Mouse (Mus musculus): Measurements from ENCODE around the gene Ppox.

Gene Ppox

DNA sequence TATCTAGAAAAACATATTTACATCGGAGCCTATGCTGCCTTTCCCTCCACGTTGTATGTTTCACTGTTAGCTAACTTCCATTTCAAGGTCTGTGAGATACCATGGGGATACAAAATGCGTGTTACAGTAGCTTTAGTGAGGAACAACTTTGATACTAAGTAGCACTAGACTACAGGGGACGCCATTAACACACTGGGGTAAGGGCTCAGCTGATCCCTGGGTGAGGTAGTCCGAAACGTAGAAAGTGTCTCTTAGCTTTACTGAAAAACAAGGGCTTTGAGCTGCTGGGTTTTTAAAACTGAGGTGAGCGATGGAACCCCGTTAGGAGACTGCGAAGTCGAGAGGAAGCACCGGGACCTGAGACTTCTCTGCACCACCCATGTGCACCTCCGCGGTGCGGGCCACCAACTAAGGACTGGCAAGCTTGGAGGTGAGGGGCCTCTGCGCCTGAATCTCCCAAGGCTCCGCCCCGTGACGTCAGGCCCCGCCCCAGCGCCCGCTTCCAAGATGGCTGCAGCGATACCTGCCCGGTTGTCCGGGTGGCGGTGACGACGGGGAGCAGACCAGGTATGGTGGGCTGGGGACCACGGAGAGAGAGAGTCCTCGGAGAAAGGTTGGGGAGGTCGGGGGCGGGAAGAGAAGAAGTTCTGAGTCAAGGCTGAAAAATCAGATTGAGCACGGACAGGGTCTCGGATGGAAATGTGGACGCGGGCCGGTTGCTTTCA is 11.0 kb downstream of the Ppox start, which contains the start of gene B4galt3:
Gene B4galt3 (plus strand): TSS at position 481 of the 725 bp plus-strand sequence.
- in situ Hi-C loops (cut with MboI, MseI), result loop anchor here in 1 of 2 experiments (25.0 kb wide), 1 partner anchor 383 kb away; the partner anchor contains the start of genes Dusp12 and Gm26620

DNA sequence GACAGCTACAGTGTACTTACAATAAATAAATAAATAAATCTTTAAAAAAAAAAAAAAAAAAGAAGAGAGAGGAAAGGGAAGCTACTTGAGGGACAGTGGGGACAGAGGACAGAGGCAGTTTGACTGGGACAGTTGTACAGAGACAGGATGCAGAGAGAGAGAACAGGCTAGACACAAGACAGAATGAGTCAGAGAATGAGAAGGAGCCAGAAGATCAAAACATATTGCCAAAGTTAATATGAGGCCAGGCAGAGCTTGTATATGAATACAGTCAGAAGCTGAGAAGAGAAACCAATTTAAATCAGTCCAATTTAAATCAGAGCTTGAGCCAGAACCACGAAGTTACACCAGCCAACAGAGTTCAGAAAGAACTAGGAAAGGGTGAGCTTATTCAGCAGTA is 12.6 kb downstream of the Ppox start:
- in situ Hi-C loops (cut with MboI, MseI), result loop anchor here in 1 of 2 experiments (25.0 kb wide), 1 partner anchor 381 kb away; the partner anchor contains the start of genes Dusp12 and Gm26620

DNA sequence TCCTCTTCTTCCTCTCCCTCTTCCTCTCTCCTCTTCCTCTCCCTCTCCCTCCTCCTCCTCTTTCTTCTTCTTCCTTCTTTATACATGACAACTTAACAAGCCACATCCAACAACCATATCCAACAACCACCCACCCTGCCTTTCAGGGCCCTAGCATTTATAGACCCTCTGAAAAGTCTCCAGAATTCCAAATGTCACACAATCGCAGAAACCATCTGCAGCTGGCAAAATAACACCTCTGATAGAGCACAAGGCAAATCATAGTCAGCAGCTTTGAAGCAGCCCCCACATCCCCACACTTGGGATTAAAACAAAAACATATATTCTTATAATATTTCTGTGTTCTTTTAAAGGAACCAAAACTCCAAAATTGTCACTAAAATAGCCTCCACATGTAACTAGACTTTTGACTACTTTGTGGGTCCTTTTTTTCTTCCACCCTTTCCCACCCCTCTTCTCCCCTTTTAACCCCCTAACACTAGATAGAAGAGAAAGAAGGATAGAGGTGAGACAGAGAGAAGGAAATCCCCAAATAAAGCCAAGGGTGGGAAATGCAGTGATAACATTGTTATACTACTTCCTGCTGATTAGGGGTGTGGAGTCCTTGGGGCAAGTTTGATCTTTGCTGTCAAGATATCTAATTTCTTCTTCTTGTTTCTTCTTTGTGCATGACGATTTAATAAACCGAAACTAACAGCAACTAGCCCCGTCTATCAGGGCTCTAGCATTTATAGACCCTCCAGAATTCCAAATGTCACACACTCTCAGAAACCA is 14.8 kb downstream of the Ppox start:
- in situ Hi-C loops (cut with MboI, MseI), result loop anchor here in 1 of 2 experiments (25.0 kb wide), 1 partner anchor 379 kb away; the partner anchor contains the start of genes Dusp12 and Gm26620

DNA sequence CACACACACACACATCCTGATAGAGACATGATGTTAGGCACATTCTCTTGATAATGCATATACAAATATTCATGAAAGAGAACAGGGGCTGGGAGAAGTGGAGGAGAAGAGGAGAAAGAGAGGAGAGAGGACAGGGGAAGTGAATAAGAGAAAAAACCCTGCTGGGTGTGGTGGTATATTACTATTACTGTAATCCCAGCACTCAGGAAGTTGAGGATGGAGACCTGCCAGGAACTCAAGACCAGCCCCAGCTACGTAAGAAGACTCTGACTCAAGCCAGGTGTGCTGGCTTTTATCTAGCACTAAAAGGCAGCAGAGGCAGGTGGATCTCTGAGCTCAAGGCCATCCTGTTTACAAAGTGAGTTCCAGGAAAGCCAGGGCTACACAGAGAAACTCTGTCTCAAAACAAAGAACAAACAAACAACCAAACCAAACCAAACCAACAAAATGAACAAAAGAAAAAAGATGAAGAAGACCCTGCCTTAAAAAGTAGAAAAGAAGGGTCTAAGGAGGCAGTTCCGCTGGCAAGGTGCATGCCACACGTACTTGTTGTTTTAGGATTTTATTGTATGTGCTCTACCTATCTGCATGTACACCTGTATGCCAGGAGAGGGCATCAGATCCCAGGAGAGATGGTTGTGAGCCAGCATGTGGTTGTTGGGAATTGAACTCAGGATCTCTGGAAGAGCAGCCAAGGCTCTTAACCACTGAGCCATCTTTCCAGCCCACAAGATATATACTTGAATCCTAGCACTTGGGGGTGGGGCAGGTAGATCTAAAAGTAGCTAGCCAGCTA is 17.1 kb downstream of the Ppox start:
- in situ Hi-C loops (cut with MboI, MseI), result loop anchor here in 1 of 2 experiments (25.0 kb wide), 1 partner anchor 377 kb away; the partner anchor contains the start of genes Dusp12 and Gm26620

DNA sequence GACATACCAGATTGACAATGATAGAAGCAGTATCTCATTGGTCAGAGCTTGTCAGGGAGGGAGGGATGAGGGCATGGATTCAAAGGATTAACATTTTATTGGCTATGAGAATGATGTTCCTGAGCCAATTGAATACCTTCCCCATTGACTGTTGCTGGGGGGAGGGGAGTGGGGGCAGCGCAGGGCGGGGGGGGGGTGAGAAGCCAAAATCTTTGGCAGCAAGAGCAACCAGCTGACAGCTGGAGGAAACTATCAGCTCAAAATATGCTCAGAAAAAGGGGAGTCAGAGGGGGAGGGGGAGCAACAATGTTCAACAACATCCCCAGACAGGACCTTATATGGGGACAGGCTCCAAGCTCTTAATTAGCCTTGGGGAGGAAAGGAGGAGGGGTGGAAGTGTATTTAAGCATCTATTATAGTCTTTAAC is 17.8 kb downstream of the Ppox start:
- in situ Hi-C loops (cut with MboI, MseI), result loop anchor here in 1 of 2 experiments (25.0 kb wide), 1 partner anchor 376 kb away; the partner anchor contains the start of genes Dusp12 and Gm26620

DNA sequence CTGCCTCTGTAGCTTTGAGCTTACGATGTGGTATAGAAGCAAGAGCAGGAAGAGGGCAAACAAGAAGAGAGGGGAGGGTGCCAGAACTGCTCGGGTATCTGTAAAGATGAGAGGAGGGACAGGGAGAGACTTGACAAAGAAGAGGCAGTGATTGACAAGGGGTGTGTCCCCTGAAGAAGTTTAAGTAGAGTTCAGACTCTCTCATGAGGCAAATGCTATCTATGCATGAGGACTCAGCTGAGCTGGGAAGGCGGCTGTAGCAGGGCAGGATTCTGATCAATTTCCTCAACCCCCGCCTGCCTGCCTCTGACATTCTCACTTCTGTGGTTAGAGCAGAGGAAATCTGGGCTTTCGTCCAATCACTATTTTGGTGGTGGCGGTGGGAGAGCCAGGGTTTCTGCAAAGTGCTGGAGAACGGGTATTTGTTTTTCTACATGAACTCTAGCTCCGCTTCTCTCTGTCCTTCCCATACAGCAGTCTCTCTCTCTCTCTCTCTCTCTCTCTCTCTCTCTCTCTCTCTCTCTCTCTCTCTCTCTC is 18.3 kb downstream of the Ppox start:
- in situ Hi-C loops (cut with MboI, MseI), result loop anchor here in 1 of 2 experiments (25.0 kb wide), 1 partner anchor 375 kb away; the partner anchor contains the start of genes Dusp12 and Gm26620

DNA sequence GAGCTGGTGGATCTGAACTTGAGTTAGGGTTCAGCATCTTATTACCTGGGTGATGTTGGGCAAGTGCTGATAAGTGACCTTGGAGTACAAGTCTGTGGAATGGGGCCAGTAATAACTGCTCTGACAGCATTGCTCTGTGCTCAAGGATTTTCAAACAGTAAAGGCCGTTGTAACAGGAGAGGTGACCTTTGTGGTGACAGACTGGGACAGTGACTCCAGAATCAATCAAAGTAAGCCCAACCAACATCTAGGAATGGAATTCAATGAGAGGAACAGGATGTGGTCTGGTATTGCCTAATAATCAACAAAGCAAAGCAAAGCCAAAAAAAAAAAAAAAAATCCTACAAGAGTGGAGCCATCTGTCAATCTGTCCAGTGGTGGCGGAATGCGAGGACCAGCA is 20.7 kb downstream of the Ppox start:
- in situ Hi-C loops (cut with MboI, MseI), result loop anchor here in 1 of 2 experiments (25.0 kb wide), 1 partner anchor 373 kb away; the partner anchor contains the start of genes Dusp12 and Gm26620

DNA sequence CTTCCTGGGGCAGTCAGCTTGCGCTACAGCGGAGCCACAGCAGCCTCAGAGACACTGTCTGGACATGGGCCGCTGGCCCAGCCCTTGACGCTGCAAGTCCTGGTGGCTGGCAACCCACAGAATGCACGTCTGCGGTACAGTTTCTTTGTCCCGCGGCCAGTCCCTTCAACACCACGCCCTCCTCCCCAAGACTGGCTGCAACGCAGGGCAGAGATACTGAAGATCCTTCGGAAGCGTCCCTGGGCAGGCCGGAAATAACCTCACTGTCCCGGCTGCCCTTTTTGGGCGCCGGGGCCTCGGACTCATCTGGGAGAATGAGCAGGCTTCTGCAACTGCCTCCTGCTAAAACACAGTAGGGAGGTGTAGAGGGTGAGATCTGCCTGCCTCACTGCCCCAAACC is 22.1 kb downstream of the Ppox start:
- in situ Hi-C loops (cut with MboI, MseI), result loop anchor here in 1 of 2 experiments (10.0 to 25.0 kb wide), 2 partner anchors 144 to 372 kb away; partner anchors contain the start of genes Cfap126, Dusp12 and Gm26620

DNA sequence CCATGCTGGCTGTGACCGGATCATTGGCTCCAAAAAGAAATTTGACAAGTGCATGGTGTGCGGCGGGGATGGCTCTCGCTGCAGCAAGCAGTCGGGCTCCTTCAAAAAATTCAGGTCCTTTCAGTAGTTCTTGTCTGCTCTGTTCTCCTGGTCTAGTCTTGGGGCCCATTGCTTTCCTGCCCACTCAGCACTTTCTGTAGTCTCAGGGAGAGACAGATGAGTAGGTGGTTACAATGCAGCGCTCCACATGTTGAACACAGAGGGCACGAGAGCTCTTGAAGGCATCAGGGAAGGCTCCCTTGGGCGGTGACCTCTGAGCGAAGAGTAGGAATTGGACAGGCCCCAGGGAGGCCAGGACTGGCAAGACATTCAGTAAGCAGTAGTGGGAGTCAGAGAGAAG is 23.2 kb downstream of the Ppox start:
- in situ Hi-C loops (cut with MboI, MseI), result loop anchor here in 1 of 2 experiments (10.0 to 25.0 kb wide), 2 partner anchors 143 to 370 kb away; partner anchors contain the start of genes Cfap126, Dusp12 and Gm26620

DNA sequence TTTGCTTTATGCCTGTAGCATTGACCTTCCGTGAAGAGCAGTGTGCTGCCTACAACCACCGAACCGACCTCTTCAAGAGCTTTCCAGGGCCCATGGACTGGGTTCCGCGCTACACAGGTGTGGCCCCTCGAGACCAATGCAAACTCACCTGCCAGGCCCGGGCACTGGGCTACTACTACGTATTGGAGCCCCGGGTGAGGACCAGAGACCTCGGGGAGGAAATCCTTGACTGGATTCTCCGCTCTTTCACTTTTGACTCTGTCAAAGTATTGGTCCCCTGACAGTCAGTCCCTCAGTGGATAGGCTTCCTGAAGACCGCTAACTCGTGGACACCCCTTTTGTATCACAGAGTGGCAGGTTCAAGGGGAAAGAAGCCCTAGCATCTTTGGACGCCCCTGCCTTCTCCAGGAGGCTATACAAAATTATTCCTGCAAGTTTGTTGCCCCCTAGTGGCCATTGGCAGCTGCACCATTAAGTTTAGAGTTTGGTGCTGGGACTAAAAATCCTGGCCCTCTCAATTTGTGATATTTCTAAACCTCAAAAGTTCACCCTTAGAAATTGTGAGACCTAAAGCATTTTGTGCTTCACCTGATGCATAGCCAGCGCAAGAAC is 23.9 kb downstream of the Ppox start:
- in situ Hi-C loops (cut with MboI, MseI), result loop anchor here in 1 of 2 experiments (10.0 to 25.0 kb wide), 2 partner anchors 142 to 370 kb away; partner anchors contain the start of genes Cfap126, Dusp12 and Gm26620

DNA sequence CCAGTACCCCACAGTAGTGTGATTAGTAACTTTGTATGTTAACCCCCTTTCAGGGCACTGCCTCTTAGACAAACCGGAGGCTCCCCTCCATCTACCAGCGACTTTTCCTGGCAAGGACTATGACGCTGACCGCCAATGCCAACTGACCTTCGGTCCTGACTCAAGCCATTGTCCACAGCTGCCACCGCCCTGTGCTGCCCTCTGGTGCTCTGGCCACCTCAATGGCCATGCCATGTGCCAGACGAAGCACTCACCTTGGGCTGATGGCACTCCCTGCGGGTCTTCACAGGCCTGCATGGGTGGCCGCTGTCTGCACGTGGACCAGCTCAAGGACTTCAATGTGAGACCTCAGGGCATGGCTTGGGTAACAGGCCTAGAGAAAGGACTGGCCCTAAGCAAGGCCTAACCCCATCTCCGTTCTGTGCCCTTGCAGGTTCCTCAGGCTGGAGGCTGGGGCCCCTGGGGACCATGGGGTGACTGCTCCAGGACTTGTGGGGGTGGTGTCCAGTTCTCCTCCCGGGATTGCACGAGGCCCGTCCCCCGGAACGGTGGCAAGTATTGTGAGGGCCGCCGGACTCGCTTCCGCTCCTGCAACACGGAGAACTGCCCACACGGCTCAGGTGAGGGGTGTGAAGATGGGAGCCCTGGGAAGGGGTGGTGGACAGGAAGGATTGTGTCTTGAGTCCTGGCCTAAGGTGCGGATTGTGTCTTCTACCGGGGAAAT is 24.7 kb downstream of the Ppox start:
- in situ Hi-C loops (cut with MboI, MseI), result loop anchor here in 1 of 2 experiments (10.0 to 25.0 kb wide), 2 partner anchors 141 to 369 kb away; partner anchors contain the start of genes Cfap126, Dusp12 and Gm26620

DNA sequence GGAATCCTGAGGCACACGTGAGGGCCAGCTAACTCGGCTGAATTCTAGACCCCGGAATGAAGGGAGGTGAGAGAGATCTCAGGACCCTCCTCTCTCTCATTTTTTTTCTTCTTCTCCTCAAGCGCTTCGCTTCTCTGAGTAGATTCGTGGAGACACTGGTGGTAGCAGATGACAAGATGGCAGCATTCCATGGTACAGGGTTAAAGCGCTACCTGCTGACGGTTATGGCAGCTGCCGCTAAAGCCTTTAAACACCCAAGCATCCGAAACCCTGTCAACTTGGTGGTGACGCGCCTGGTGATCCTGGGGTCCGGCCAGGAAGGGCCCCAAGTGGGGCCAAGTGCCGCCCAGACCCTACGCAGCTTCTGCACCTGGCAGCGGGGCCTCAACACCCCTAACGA is 28.6 kb downstream of the Ppox start:
- in situ Hi-C loops (cut with MboI, MseI), result loop anchor here in 1 of 2 experiments (10.0 to 25.0 kb wide), 2 partner anchors 138 to 365 kb away; partner anchors contain the start of genes Cfap126, Dusp12 and Gm26620

DNA sequence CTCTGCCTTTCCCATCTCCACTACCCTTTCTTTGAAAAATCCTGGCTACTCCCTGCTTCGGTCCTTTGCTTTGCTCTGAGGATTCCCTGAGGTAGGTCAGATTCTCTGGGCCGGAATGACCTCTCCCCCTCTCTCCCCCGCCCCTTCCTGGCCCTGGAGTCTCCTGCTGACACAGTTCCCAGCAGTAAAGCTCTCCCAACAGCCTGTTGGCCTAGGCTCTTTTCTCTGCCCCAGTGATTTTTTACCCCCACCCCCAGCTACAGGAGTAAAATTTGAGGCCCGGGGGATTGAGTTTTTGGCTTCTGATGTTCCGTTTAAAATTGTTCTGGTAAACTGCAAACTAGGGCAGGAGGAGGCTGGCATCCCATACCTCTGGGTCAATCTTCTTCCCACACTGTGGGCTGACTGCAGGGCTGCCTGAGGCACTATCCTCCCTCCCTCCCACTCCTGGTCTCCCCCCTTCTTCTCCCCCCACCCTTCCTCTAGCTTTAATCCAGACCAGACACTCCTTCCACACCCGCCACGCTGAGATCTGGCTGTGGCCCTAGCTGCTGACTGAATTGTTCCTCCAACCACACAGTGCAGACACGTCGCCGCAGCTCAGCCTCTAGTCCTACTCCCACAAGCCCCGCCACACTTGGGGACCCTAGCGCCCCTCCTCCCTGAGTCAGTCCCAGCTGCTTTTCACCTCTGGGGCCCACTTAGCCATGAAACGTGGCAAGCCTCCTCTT is 29.2 kb downstream of the Ppox start:
- in situ Hi-C loops (cut with MboI, MseI), result loop anchor here in 1 of 2 experiments (10.0 to 25.0 kb wide), 2 partner anchors 137 to 364 kb away; partner anchors contain the start of genes Cfap126, Dusp12 and Gm26620

DNA sequence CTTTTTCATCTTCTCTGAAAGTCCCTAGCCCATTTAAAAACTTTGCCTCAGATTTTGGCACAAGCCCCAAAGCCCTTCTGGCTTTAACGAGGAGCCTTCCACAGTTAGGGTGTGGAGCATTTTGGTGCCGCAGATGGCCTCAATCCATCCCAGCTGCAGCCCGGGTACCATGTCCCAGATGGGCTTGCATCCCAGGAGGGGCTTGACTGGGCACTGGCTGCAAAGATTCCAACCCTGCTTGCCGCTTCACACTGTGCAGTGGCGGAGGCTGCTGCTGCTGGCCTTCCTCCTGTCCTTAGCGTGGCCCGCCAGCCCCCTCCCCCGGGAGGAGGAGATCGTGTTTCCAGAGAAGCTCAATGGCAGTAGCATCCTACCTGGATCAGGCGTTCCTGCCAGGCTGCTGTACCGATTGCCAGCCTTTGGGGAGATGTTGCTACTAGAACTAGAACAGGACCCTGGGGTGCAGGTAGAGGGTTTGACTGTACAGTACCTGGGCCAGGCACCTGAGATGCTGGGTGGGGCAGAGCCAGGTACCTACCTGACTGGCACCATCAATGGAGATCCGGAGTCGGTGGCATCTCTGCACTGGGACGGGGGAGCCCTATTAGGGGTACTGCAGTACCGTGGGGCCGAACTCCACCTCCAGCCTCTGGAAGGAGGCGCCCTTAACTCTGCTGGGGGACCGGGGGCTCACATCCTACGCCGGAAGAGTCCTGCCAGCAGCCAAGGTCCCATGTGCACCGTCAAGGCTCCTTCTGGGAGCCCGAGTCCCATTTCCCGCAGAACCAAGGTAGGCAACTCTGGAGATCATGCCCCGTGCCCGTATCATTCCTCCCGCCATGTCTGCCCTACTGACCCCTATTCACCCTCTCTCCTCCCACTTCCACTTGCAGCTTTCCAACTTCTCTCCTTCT is 30.0 kb downstream of the Ppox start, which contains the start of gene Ndufs2:
Gene Ndufs2 (minus strand): TSS at position 709 of the 914 bp plus-strand sequence.
- in situ Hi-C loops (cut with MboI, MseI), result loop anchor here in 1 of 2 experiments (10.0 to 25.0 kb wide), 2 partner anchors 136 to 364 kb away; partner anchors contain the start of genes Cfap126, Dusp12 and Gm26620

DNA sequence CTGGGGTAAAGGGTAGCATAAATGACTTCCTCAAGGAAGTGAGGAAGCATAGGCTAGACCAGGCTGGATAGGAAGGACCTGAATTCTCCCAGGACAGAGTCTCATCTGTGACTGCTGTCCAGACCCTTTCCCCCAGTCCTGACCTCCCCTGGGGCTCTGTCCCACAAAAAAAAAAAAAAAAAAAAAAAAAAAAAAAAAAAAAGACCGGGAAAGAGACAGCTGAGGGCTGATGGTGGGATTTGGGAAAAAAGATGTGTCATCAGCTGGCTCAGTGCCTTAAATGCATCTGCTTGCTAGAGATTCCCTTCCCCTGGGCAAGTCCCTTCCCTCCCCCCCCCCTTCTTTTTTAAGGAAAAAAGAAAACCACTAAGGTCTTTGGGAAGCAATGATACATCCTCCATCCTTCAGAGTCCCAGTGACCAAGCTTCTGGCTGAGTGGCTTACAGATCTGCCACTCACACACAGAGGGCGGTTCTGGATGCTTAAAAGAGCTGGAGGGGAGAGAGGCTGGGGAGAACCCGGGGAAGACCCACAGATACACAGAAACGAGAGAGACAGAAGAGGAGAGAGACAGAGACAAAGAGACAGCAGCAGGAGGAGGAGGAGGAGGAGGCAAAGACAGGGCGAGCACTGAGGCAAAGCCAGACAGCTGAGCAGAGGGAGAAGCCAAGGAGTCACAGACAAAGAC is 30.9 kb downstream of the Ppox start, which contains the start of gene Adamts4:
Gene Adamts4 (plus strand): TSS at position 509 of the 688 bp plus-strand sequence.
- in situ Hi-C loops (cut with MboI, MseI), result loop anchor here in 1 of 2 experiments (10.0 to 25.0 kb wide), 2 partner anchors 135 to 363 kb away; partner anchors contain the start of genes Cfap126, Dusp12 and Gm26620

Measured in T-helper 17 cell (primary cell).